Mouse (Mus musculus) forebrain, embryonic 12.5 days (tissue): ENCODE data around the gene Acss2. TPM values are rescaled to one million over a fixed set of nuclear protein-coding genes. Genes with fewer than 3 reads are reported as not detected.

Source experiments
- microRNA counts: library from miRNA; unstranded; fragments of <30 nt; microRNA quantifications from one replicate; lab custom pipeline; 2017
- microRNA-seq: library from miRNA; unstranded; fragments of <30 nt; microRNA quantifications from one replicate; pipeline ENCODE4, GENCODE M21; 2017
- polyA plus RNA-seq: library from polyadenylated mRNA; unstranded; fragments of >200 nt; fragmentation: Nextera tagmentation; extraction: Ambion mirVana; gene quantifications from 2 replicates; pipeline ENCODE4 v1.2.1, GENCODE M21; 2016

Gene Acss2
- polyA plus RNA-seq, 1 experiment from 2014 or later, result 22.5 TPM

MicroRNA genes within 50 kb of the gene (microRNA counts, 519-probe panel; counts per million panel counts)
- microRNA mmu-miR-499 (lab: Ali Mortazavi, UCI), result not detected

Small RNAs within 50 kb of the gene (microRNA-seq; reads per million reads assigned to microRNA genes)
- 4.6 reads per million, percentile 16 among the genes with 10 or more reads in this experiment for gene Mir499

Other genes with a start within 250 kb of the Acss2 start
- gene Map1lc3a, start 241.7 kb upstream of the Acss2 start, polyA plus RNA-seq, result 140 and 158 TPM in 2 replicates
- gene Pigu, start 160.5 kb upstream of the Acss2 start, polyA plus RNA-seq, result 46.9 and 47.6 TPM in 2 replicates
- 79.5 and 95.0 TPM in 2 replicates for gene Trp53inp2, start 136.9 kb upstream of the Acss2 start, polyA plus RNA-seq
- gene Ncoa6, start 44.1 kb upstream of the Acss2 start, polyA plus RNA-seq, result 37.8 and 38.3 TPM in 2 replicates
- 27.5 and 32.1 TPM in 2 replicates for gene Ggt7, start 289 bp downstream of the Acss2 start, polyA plus RNA-seq
- 16.6 and 20.0 TPM in 2 replicates for gene Gss, start 74.9 kb downstream of the Acss2 start, polyA plus RNA-seq
- gene Myh7b, start 93.3 kb downstream of the Acss2 start, polyA plus RNA-seq, result 0.66 and 1.0 TPM in 2 replicates
- 159 and 167 TPM in 2 replicates for gene Trpc4ap, start 174.4 kb downstream of the Acss2 start, polyA plus RNA-seq
- gene Edem2, start 211.5 kb downstream of the Acss2 start, polyA plus RNA-seq, result 32.6 and 33.0 TPM in 2 replicates
- not detected in 2 replicates for gene Gm17581, start 217.9 kb downstream of the Acss2 start, polyA plus RNA-seq
- gene Procr, start 233.2 kb downstream of the Acss2 start, polyA plus RNA-seq, result 1.4 and 2.6 TPM in 2 replicates